Mouse (Mus musculus): ENCODE measurements around the gene Pla2g4c.

Pla2g4c gene

DNA sequence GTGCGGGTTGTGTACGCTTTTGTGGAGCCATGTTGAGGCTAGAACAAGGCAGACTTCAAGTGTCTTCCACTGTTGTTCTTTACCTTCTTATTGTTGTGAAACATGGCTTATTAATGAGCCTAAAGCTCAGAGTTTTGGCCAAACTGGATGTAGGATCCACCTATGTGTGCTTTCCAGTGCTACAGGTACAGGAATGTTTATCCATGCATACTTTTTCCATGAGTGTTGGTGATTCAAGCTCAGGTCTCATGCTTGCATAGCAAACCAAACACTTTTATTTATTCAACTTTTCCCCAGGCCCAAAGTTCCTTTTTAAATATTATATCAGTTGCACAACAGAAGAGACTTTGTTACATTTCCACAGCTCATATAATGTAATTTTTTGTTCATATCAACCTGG is 6.1 kb downstream of the Pla2g4c start:
- no peak for DNase-seq (ENCODE audit: extremely low read depth, insufficient read length, low spot score)

DNA sequence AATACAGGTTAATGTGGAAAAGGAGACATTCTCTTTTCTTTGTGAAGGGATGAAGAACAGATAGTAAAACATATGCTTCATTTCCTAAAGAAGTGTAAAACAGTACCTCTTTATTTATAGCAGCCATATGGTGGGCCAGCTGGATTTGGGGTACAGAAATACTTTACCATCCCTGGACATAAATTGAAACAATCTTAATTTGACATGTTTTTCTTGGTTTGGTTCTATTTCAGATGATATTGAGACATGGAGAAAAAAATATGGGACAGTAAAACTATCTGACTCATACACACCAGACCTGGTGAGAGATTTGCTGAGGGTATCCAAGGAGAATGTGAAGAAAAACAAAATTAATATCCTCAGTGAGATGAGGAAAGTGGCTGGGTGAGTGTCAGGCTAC is 31.5 kb downstream of the Pla2g4c start:
- DNase-seq (ENCODE audit: extremely low read depth, insufficient read length, low spot score): no peak

GRCm38 (mm10) chr7:13380588-13380987 is 56.1 kb downstream of the Pla2g4c start:
- no peak for DNase-seq (ENCODE audit: extremely low read depth, insufficient read length, low spot score)

- DNase-seq (ENCODE audit: extremely low read depth, insufficient read length, low spot score): no peak
Measured at GRCm38 (mm10) chr7:13397832-13398231, 73.4 kb downstream of the Pla2g4c start, which contains the start of gene Cabp5. Gene Cabp5, plus strand, starts transcription at chr7:13398132.

Data from 3134 (cell line).